Mouse (Mus musculus) kidney, adult 2 months (tissue): Measurements from ENCODE around the gene Rfx4. TPM values are rescaled to one million over a fixed set of nuclear protein-coding genes. Genes with fewer than 3 reads are reported as not detected.

Experiments
- DNase-seq: peaks from one replicate; pipeline ENCODE4 v3.0.0; 2021
- H3K27ac ChIP-seq: fragments of 200-500 bp; 2 replicates; pipeline ENCODE4 v1.5.1; 2012; ENCODE audit warnings: low read depth, low read length, control low read depth, inconsistent platforms; ENCODE audit not compliant: insufficient read depth
- H3K27me3 ChIP-seq: fragments of 200-500 bp; replicated peaks from 2 replicates; pipeline ENCODE4 v1.6.1; 2012; ENCODE audit warnings: mild to moderate bottlenecking, moderate library complexity, low read length, inconsistent platforms; ENCODE audit not compliant: control insufficient read depth, insufficient read depth
- H3K36me3 ChIP-seq: fragments of 200-500 bp; 2 replicates; pipeline ENCODE4 v1.6.1; 2012; ENCODE audit warnings: mild to moderate bottlenecking, moderate library complexity, low read length, inconsistent platforms; ENCODE audit not compliant: control insufficient read depth, insufficient read depth
- H3K4me1 ChIP-seq: fragments of 200-500 bp; 2 replicates; pipeline ENCODE4 v1.6.1; 2011; ENCODE audit warnings: low read length; ENCODE audit not compliant: control insufficient read depth, insufficient read depth
- H3K4me3 ChIP-seq: fragments of 200-500 bp; 2 replicates; pipeline ENCODE4 v1.5.1; 2011; ENCODE audit warnings: mild to moderate bottlenecking, low read depth, low read length, control low read depth; ENCODE audit not compliant: insufficient read depth
- CTCF ChIP-seq: fragments of 200-500 bp; conservative IDR thresholded peaks from 2 replicates; pipeline ENCODE4 v1.5.1; 2011; ENCODE audit warnings: low read depth, mild to moderate bottlenecking, control low read depth, low read length, moderate library complexity, mixed read lengths; ENCODE audit not compliant: insufficient read depth, insufficient read length
- POLR2A ChIP-seq: fragments of 200-500 bp; IDR thresholded peaks from one replicate; pipeline ENCODE4 v1.6.1; 2011; ENCODE audit warnings: low read depth, low read length, control low read depth
- WGBS: fragments of 180-500 bp; shearing (Covaris S2); methylation state at CpG from one replicate; pipeline ENCODE4 v1.1.7; 2018; 5-methylcytosine and 5-hydroxymethylcytosine counted together
- polyA plus RNA-seq: library from polyadenylated mRNA; depleted of rRNA; stranded (reverse); fragments of >200 nt; gene quantifications from 2 replicates; pipeline ENCODE4 v1.2.3, GENCODE M21; 2012

Rfx4 gene
- polyA plus RNA-seq, 1 experiment: 0.23 TPM

- TF ChIP-seq CTCF (no peak), POLR2A (no peak)
- no peaks in the 10 kb centered on the region for H3K36me3 ChIP-seq
- no peaks in the 10 kb centered on the region for H3K4me1 ChIP-seq
- no peak overlapping the region for H3K27ac ChIP-seq
- no peak for DNase-seq
- WGBS: 81% methylated on average over 7 of the region's 7 CpGs
- H3K4me3 ChIP-seq: no peak overlapping the region
- H3K27me3 ChIP-seq: no peaks in the 10 kb centered on the region
Measured at GRCm38 (mm10) chr10:84817086-84817869, 61.4 kb downstream of the Rfx4 start.

GRCm38 (mm10) chr10:84819669-84820068 is 63.8 kb downstream of the Rfx4 start:
- H3K27ac ChIP-seq: no peak overlapping the region
- no peaks in the 10 kb centered on the region for H3K27me3 ChIP-seq
- H3K4me1 ChIP-seq: no peaks in the 10 kb centered on the region
- no peak overlapping the region for H3K4me3 ChIP-seq
- no peaks in the 10 kb centered on the region for H3K36me3 ChIP-seq
- 43% methylated on average over 6 of the region's 6 CpGs for WGBS
- TF ChIP-seq POLR2A: no peak
- TF ChIP-seq CTCF: no peak
- no peak for DNase-seq

- no peak overlapping the region for H3K4me3 ChIP-seq
- no peak for DNase-seq
- TF ChIP-seq POLR2A (no peak), CTCF (no peak)
- no peaks in the 10 kb centered on the region for H3K4me1 ChIP-seq
- H3K36me3 ChIP-seq: no peaks in the 10 kb centered on the region
- WGBS: 53% methylated on average over 3 of the region's 3 CpGs
- H3K27ac ChIP-seq: no peak overlapping the region
- H3K27me3 ChIP-seq: no peaks in the 10 kb centered on the region
Measured at GRCm38 (mm10) chr10:84820230-84820629, 64.4 kb downstream of the Rfx4 start.

GRCm38 (mm10) chr10:84822741-84823151 is 66.9 kb downstream of the Rfx4 start:
- H3K4me3 ChIP-seq: no peak overlapping the region
- no peaks in the 10 kb centered on the region for H3K4me1 ChIP-seq
- H3K27ac ChIP-seq: no peak overlapping the region
- H3K27me3 ChIP-seq: no peaks in the 10 kb centered on the region
- TF ChIP-seq CTCF: no peak
- no peaks in the 10 kb centered on the region for H3K36me3 ChIP-seq
- DNase-seq: no peak
- WGBS: 48% methylated on average over 9 of the region's 9 CpGs

GRCm38 (mm10) chr10:84823621-84824020 is 67.8 kb downstream of the Rfx4 start:
- no peak for TF ChIP-seq POLR2A
- no peak for TF ChIP-seq CTCF
- no peak overlapping the region for H3K27ac ChIP-seq
- no peak overlapping the region for H3K4me3 ChIP-seq
- peak; percentile 40 for DNase-seq
- WGBS: 32% methylated on average over 4 of the region's 4 CpGs
- H3K36me3 ChIP-seq: no peaks in the 10 kb centered on the region
- H3K4me1 ChIP-seq: no peaks in the 10 kb centered on the region
- H3K27me3 ChIP-seq: no peaks in the 10 kb centered on the region

- no peak overlapping the region for H3K4me3 ChIP-seq
- H3K36me3 ChIP-seq: no peaks in the 10 kb centered on the region
- DNase-seq: no peak
- WGBS: 75% methylated on average over 8 of the region's 8 CpGs
- H3K27ac ChIP-seq: no peak overlapping the region
- H3K27me3 ChIP-seq: no peaks in the 10 kb centered on the region
- TF ChIP-seq CTCF (no peak), POLR2A (no peak)
- no peaks in the 10 kb centered on the region for H3K4me1 ChIP-seq
Measured at GRCm38 (mm10) chr10:84829009-84829408, 73.1 kb downstream of the Rfx4 start.

GRCm38 (mm10) chr10:84835596-84835995 is 79.7 kb downstream of the Rfx4 start:
- whole genome bisulfite sequencing: 73% methylated on average over 6 of the region's 6 CpGs
- H3K36me3 ChIP-seq: no peaks in the 10 kb centered on the region
- H3K27ac ChIP-seq: no peak overlapping the region
- H3K4me1 ChIP-seq: no peaks in the 10 kb centered on the region
- H3K4me3 ChIP-seq: no peak overlapping the region
- no peaks in the 10 kb centered on the region for H3K27me3 ChIP-seq
- no peak for DNase-seq
- TF ChIP-seq CTCF (no peak), POLR2A (no peak)
